Mouse (Mus musculus) Muller cell, postnatal 12 days (primary cell): ENCODE measurements around the gene Glrp1.

Experiments used
- DNase-seq: peaks from one replicate; pipeline ENCODE4 v3.0.0-alpha.2; 2015; ENCODE audit errors: inconsistent ontology term

Gene Glrp1

GRCm38 (mm10) chr1:88492415-88492814 lies 17.5 kb downstream of the Glrp1 start:
- DNase-seq = no peak

DNA sequence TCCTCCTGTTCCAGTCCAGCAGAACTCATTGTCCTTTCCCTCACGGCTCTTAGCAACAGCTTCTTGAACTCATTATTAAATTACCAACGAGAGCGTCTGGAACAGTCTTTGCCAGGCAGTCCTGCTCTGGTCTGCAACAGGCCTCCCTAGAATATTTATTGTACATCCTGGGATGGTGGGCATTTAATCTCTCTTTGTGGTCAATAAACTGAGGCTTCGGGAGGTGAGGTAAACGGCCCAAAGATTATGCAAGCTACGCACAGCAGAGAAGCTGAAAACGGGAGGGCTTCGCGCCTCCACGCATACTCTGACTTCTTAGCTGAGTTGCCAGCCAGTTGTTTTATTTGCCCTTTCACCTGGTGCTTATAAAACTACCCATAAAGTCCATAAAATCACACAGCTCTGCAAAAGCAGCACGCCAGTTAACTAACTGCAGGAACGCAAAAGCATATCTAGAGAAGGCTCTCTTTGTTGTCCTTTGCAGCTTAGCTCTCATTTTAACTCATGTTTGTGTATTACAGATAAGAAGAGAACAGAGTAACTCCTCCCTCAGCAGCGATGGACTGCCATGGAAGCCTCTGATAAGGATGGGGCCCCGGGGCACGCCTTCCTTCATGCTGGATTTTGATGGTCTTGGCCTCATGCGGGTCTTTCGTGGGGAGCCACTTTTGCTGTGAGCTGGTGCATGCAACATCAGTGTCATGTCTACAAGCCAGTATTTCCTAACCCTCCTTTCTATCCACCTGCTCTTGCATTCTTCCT lies 18.1 kb downstream of the Glrp1 start:
- DNase-seq = no peak

- no peak for DNase-seq
Observed at GRCm38 (mm10) chr1:88490164-88490563, 19.7 kb downstream of the Glrp1 start.

GRCm38 (mm10) chr1:88488957-88489356 lies 20.9 kb downstream of the Glrp1 start:
- DNase-seq = no peak

DNA sequence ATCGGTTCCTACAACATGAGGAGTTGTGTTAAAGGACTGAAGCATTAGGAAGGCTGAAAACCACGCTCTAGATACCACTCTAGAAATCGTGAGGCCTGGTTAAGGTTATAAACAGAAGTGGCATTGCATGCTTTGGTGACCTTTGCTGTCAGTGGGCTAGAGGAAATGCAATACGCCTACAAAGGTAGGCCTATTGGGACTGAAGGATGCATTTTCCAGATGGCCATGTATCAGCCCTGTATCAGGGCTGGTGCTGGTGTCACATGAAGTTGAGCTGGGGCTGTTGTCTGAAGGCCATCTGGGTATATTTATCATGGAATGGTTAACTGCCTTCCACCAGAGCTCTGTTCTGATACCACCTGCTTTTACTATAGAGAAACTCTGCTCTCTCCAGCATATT lies 23.5 kb downstream of the Glrp1 start:
- DNase-seq = no peak

- no peak for DNase-seq
Observed at GRCm38 (mm10) chr1:88484059-88484458, 25.8 kb downstream of the Glrp1 start.

DNA sequence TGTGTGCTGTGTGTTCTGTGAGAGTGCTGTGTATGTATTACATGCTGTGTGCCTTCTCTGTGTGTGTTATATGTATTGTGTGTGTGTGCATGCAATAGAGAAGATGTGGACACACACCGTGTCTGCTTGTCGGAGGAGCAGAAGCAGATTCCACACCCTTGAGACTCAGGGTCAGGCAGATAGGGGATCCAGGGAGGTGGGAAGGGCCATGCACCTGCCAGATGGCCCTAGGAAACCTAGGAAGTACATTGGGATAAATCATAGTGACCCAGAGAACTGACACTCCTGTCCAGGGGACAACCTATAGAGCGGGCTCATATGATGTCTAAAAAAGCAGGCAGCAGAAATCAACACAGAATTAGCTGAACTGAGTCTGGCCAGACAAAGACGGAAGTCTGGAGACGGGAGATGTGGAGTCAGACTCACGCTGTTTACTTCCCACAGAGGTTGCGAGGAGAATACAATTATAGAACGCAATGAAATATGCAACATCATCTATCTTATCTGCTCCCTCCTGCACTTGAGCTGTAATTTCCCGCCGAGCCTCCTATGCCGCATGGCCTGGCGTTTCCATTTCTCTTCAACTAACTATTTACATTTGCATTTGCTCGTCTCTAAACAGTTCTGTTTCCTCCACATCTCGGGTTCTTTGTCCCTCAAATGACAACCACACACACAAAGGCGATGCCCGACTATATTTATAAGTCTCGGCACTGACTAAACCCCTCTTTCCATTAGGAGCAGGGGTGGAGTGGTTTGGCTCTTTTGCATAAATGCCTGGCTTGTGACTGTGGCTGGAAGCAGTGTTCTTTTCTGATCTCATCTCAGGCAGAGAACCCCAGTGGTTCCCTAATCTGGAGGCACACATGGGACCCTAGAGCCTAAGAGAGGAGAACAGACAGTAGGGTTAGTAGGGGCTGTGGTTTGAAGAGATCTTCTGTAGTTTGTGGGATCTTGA lies 27.4 kb downstream of the Glrp1 start:
- no peak for DNase-seq

GRCm38 (mm10) chr1:88480594-88480993 lies 29.3 kb downstream of the Glrp1 start:
- DNase-seq = no peak

DNA sequence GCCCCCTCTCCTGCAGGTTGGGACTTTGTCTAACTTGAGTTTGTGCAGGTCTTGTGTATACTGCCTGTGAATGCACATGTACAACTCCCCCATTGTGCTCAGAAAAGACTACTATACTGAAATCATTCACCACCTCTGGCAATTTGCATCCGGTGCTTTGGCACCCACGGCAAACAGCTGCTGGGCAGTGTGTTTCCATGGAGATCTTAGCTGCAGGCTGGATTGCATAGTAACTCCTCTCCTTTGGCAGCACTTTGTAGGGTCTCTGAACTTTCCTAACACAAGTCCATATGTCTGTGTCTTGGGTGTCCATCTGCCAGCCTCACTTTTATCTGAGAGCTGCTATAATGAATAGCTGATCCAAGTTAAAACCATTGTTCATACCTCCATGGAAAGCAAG lies 31.7 kb downstream of the Glrp1 start:
- no peak for DNase-seq

DNA sequence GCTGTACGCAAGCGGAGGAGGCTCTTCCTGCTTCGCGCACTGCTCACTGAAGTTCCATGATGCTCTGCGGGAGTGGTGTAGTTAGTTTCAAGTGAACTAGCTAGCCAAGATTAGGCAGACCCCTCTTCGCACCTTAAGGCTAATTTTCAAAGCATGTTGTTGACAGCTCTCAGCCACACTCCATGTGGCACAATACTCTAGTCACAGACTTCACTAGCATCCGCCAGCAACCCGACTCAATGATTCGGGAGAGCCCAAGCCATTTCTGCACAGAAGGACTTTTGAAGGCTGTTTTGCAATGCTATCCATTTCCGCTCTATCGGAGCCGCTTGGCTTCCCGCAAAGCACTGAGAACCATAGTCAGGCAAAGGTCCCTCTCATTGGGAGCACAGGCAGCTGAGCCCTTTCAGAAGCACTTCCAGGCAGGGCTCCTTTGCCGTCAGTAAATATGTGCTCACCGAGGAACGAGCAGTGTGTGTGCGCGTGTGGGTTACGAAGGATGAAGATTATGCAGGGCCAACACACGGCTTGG lies 33.2 kb downstream of the Glrp1 start:
- DNase-seq = no peak

GRCm38 (mm10) chr1:88475502-88475953 lies 34.3 kb downstream of the Glrp1 start:
- peak; percentile 62 for DNase-seq

- peak; percentile 77 for DNase-seq
Observed at GRCm38 (mm10) chr1:88474598-88474997, 35.3 kb downstream of the Glrp1 start.

DNA sequence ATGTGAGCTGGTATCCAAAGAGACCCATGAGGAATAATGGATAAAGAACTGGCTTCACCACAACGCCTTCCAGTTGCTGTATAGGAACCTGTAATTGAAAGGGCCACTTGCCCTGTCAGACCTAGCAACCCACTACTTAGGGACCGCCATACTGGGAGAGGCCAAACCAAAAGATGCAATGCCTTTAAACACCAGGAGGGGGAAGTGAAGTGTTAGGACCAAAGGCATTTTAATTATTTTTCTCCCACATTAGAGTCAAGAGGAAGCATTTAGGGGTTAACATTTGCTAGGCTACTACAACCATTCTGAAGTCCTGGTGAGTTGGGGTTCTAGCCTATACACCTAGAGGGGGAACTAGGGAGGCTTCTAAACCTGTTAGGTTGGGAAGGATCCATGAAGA lies 36.0 kb downstream of the Glrp1 start:
- DNase-seq = no peak

DNA sequence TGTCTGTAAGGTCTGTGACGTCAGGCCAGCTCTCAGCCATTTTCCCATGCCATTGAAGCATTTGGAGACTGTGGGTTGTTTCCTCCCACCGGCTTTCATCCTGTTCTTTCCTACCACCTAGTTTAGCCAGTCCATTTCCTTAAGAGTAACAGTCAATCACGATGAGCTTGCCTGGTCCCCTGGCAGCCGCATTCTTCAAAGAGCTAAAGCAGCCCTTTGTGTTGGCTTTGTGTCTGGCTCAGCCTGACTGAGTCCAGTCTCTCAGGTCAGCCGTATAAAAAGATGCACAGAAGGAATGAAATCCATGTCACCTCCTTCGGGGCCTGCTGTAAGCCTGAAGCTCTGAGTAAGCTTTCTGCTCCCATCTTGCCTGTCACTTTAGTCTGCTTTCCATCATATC lies 37.6 kb downstream of the Glrp1 start:
- DNase-seq = peak; percentile 64

- DNase-seq = no peak
Observed at GRCm38 (mm10) chr1:88469746-88470145, 40.1 kb downstream of the Glrp1 start.

GRCm38 (mm10) chr1:88468335-88468734 lies 41.5 kb downstream of the Glrp1 start:
- no peak for DNase-seq

- no peak for DNase-seq
Observed at GRCm38 (mm10) chr1:88467866-88468265, 42.0 kb downstream of the Glrp1 start.

DNA sequence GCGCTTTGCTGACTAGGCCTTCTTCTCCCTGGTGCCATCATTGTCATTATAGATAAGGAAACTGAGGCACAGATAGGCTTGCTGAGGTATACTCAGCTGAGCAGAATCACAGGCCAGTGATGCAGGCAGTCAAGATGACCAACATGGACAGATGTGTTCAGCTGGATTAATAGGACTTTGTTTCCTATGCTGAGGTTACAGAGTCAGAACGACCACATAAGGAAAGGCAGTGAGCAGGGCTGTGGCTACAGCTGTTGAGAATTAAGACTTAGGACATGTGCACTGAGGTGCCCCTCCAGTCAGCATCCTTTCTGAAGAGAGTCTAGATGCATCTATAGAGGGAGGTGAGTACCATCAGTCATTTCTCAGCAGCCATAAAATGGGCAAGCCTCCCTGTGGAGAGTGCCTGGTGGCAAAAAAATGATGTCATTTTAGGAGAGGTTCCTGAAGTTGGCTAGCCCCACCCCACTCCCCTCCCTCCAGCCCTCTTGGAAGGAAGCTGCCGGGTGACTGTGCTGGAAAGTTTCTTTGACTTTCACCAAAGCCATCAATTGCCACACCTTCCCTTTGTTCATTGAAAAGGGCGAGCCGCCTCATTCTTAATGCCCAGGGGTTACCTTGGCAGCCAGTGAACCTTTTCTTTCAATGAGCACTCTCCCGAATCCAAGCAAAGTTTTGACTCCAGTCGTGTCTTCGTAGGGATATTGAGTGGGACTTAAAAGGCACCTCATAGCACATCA lies 43.4 kb downstream of the Glrp1 start:
- no peak for DNase-seq

DNA sequence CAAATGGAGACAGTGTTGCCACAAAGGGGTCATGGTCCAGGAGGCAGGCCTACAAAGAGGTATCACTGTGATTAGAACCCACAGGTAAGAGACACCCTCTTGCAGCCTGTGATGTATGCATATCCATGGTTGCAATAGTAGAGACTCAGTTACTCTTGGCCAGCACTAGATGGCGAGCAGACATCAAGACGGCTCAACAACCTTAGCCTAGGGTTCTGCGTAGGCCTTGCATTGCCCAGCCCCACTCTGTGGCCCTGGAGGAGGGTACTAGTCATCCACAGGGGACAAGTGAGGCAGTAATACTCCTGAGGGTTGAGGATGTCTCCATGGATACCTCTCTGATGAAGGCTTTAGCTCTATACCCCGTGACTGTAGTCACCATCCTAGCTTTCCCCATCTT lies 44.1 kb downstream of the Glrp1 start:
- DNase-seq = no peak

- no peak for DNase-seq
Observed at GRCm38 (mm10) chr1:88464109-88464905, 45.6 kb downstream of the Glrp1 start.

DNA sequence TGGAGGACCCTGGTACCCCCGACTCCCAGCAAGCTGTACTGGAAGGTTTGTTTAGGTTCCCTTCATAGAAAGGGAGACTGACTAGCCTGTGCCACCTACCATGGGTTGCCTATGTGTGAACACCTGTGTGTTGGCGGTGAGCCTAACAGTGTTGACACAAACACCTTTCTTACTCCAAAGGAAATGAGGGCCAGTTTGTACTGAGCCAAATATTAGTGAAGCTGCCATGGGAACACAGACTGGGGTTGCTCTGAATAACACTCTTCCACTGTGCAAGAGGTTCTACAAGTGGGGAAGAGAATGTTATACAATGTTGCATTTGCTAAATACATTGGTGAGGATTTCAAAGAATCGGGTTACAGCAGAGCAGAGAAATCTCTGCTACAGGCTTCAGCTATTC lies 46.6 kb downstream of the Glrp1 start:
- DNase-seq = no peak
